Mouse (Mus musculus): ENCODE measurements around the gene Gpr161. TPM values are rescaled to one million over a fixed set of nuclear protein-coding genes. Genes with fewer than 3 reads are reported as not detected.

Gpr161 gene
- polyA plus RNA-seq (2015; fragmentation: Nextera tagmentation; extraction: Ambion mirVana): 0.55 and 0.59 TPM in 2 replicates

DNA sequence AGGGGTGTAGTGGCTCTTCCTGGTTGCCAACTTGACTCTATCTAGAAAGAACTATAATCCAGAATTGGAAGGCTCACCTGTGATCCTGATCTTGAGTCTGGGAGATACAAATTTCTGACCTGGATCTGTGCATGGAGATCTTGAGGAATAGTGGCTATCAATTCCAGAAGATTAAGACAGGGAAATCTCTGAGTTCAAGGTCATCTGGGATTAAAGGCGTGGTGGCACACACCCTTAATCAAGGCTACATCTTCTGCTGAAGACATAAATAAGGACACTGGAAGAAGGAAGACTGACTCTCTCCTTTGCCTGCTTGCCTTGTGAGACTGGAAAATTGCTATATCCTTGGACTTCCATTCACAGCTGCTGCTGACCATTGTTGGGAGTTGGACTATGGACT, at the start of gene Gpr161:
TSS of gene Gpr161 (plus strand) at position 301 of the 400 bp plus-strand sequence.
- Histone ChIP-seq H3K27me3 (ENCODE audit: control insufficient read depth, insufficient read depth, low read length) (no peaks in the 10 kb centered on the region), H3K9ac (ENCODE audit: low read length) (no peak within 1 kb of the TSS), H3K9me3 (replicated peaks; ENCODE audit: control insufficient read depth, low read length) (no peaks in the 10 kb centered on the region), H3K4me3 (ENCODE audit: low read length) (no peak within 1 kb of the TSS), H3K4me1 (ENCODE audit: control insufficient read depth, insufficient read depth, low read length) (no peaks in the 10 kb centered on the region), H3K27ac (ENCODE audit: low read length) (no peak within 1 kb of the TSS), H3K36me3 (ENCODE audit: control insufficient read depth, insufficient read depth) (no peaks in the 10 kb centered on the region), H3K4me2 (ENCODE audit: low read depth, low read length) (no peak within 1 kb of the TSS)
- ATAC-seq (replicated peaks; ENCODE audit: extremely low read depth, insufficient read depth, low FRiP score): no peak
- 100% methylated on average over 1 of the region's 1 CpGs for WGBS

DNA sequence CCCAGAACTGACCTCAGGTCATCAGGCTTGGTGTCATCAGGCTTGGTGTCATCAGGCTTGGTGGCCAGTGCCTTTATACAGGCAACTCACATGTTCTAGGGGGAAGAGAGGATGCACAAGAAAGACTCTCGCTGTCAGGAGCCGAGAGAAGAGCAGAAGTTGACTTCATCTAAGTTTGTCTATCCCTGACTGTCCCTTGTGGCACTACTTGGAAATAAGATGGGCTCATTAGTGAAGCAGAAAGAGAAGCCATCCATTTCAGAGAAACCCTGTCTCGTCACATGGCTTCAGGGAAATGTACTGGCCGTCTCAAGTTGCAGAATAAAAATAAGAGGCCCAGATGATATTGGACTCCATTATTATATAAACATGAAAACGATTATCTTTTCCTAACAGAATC, 49.0 kb upstream of the Gpr161 start:
- Histone ChIP-seq H3K4me1 (ENCODE audit: control insufficient read depth, insufficient read depth, low read length) (no peaks in the 10 kb centered on the region), H3K27ac (ENCODE audit: low read length) (no peak overlapping the region), H3K4me2 (ENCODE audit: low read depth, low read length) (no peak overlapping the region), H3K9ac (ENCODE audit: low read length) (no peak overlapping the region), H3K36me3 (ENCODE audit: control insufficient read depth, insufficient read depth) (no peaks in the 10 kb centered on the region), H3K4me3 (ENCODE audit: low read length) (no peak overlapping the region), H3K9me3 (replicated peaks; ENCODE audit: control insufficient read depth, low read length) (no peaks in the 10 kb centered on the region), H3K27me3 (ENCODE audit: control insufficient read depth, insufficient read depth, low read length) (no peaks in the 10 kb centered on the region)
- 72% methylated on average over 5 of the region's 5 CpGs for WGBS
- no peak for ATAC-seq (replicated peaks; ENCODE audit: extremely low read depth, insufficient read depth, low FRiP score)

DNA sequence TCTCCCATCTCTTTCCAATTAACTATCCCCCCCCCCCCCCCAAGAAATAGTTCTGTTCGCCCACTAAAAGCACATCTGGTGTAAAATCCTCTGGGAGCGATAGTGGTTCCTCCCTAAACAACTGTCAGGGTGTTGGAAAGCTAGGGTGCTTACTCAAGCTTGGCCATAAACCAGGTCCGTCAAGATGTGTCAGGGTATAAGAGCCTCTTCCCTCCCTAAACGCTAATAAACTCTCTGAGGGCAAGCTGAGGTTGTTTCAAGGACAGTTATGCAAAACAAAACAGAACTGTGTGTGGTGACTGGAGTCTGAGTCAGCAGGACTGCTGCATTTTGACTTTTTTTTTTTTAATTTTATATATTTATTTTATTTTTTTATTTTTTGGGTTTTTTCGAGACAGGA, 48.5 kb upstream of the Gpr161 start:
- H3K27ac ChIP-seq (ENCODE audit: low read length): no peak overlapping the region
- no peaks in the 10 kb centered on the region for H3K4me1 ChIP-seq (ENCODE audit: control insufficient read depth, insufficient read depth, low read length)
- H3K9ac ChIP-seq (ENCODE audit: low read length): no peak overlapping the region
- H3K4me2 ChIP-seq (ENCODE audit: low read depth, low read length): no peak overlapping the region
- H3K4me3 ChIP-seq (ENCODE audit: low read length): no peak overlapping the region
- WGBS: 65% methylated on average over 5 of the region's 5 CpGs
- H3K9me3 ChIP-seq (replicated peaks; ENCODE audit: control insufficient read depth, low read length): no peaks in the 10 kb centered on the region
- H3K36me3 ChIP-seq (ENCODE audit: control insufficient read depth, insufficient read depth): no peaks in the 10 kb centered on the region
- ATAC-seq (replicated peaks; ENCODE audit: extremely low read depth, insufficient read depth, low FRiP score): no peak
- H3K27me3 ChIP-seq (ENCODE audit: control insufficient read depth, insufficient read depth, low read length): no peaks in the 10 kb centered on the region

- WGBS: 86% methylated on average over 3 of the region's 3 CpGs
- ATAC-seq (replicated peaks; ENCODE audit: extremely low read depth, insufficient read depth, low FRiP score): no peak
- no peaks in the 10 kb centered on the region for H3K27me3 ChIP-seq (ENCODE audit: control insufficient read depth, insufficient read depth, low read length)
- no peaks in the 10 kb centered on the region for H3K36me3 ChIP-seq (ENCODE audit: control insufficient read depth, insufficient read depth)
- no peak overlapping the region for H3K9ac ChIP-seq (ENCODE audit: low read length)
- H3K27ac ChIP-seq (ENCODE audit: low read length): no peak overlapping the region
- no peaks in the 10 kb centered on the region for H3K9me3 ChIP-seq (replicated peaks; ENCODE audit: control insufficient read depth, low read length)
- H3K4me2 ChIP-seq (ENCODE audit: low read depth, low read length): no peak overlapping the region
- H3K4me3 ChIP-seq (ENCODE audit: low read length): no peak overlapping the region
- no peaks in the 10 kb centered on the region for H3K4me1 ChIP-seq (ENCODE audit: control insufficient read depth, insufficient read depth, low read length)
These were observed 47.8 kb upstream of the Gpr161 start for GRCm38 (mm10) chr1:165247788-165248187.

DNA sequence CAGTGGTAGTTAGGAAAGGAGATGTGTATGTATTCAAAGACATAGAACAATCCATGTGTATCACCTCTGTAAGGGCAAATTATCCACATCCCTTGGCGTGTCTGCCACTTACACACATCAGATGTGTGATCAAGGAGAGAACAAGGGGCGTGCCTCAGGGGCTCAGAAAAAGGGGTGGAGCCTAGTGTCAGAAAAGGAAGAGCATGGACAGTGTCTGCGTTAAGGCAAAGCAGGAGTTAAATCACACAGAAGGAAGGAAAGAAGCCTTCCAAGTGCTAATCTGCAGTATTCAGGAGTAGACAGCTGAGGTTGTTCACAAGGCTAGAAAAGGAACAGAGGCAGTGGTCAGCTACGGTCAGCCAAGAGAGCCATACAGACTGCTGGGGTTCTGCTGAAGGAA, 46.7 kb upstream of the Gpr161 start:
- no peak overlapping the region for H3K4me3 ChIP-seq (ENCODE audit: low read length)
- H3K27me3 ChIP-seq (ENCODE audit: control insufficient read depth, insufficient read depth, low read length): no peaks in the 10 kb centered on the region
- 42% methylated on average over 4 of the region's 4 CpGs for WGBS
- H3K9me3 ChIP-seq (replicated peaks; ENCODE audit: control insufficient read depth, low read length): no peaks in the 10 kb centered on the region
- no peak overlapping the region for H3K9ac ChIP-seq (ENCODE audit: low read length)
- no peak overlapping the region for H3K4me2 ChIP-seq (ENCODE audit: low read depth, low read length)
- no peak overlapping the region for H3K27ac ChIP-seq (ENCODE audit: low read length)
- ATAC-seq (replicated peaks; ENCODE audit: extremely low read depth, insufficient read depth, low FRiP score): no peak
- H3K36me3 ChIP-seq (ENCODE audit: control insufficient read depth, insufficient read depth): no peaks in the 10 kb centered on the region
- no peaks in the 10 kb centered on the region for H3K4me1 ChIP-seq (ENCODE audit: control insufficient read depth, insufficient read depth, low read length)

DNA sequence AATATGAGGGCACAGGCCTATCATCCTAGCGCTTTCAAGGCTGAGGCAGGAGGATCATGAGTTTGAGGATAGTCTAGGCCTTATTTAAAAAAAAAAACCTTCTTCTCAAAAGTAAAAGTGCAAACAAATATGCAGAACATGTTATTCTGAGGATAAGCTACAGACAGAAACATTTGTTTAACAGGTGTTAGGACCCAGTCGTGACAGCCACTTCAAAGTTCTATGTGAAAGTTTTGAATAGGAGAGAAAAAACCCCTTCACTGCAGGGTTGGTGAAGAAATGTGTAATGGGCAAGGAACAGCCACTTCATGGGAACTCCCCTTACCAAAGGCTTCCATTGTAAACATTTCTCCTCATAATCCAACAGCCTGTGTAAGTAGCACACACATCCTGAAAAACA, 45.0 kb upstream of the Gpr161 start:
- ATAC-seq (replicated peaks; ENCODE audit: extremely low read depth, insufficient read depth, low FRiP score): no peak
- H3K4me2 ChIP-seq (ENCODE audit: low read depth, low read length): no peak overlapping the region
- 77% methylated on average over 2 of the region's 2 CpGs for WGBS
- H3K27ac ChIP-seq (ENCODE audit: low read length): no peak overlapping the region
- no peaks in the 10 kb centered on the region for H3K9me3 ChIP-seq (replicated peaks; ENCODE audit: control insufficient read depth, low read length)
- H3K36me3 ChIP-seq (ENCODE audit: control insufficient read depth, insufficient read depth): no peaks in the 10 kb centered on the region
- H3K9ac ChIP-seq (ENCODE audit: low read length): no peak overlapping the region
- H3K27me3 ChIP-seq (ENCODE audit: control insufficient read depth, insufficient read depth, low read length): no peaks in the 10 kb centered on the region
- H3K4me3 ChIP-seq (ENCODE audit: low read length): no peak overlapping the region
- H3K4me1 ChIP-seq (ENCODE audit: control insufficient read depth, insufficient read depth, low read length): no peaks in the 10 kb centered on the region

GRCm38 (mm10) chr1:165252027-165252671, 43.4 kb upstream of the Gpr161 start:
- peak overlapping the region; percentile 16; the same call in 1 of the 2 replicates for H3K9ac ChIP-seq (ENCODE audit: low read length)
- H3K4me1 ChIP-seq (ENCODE audit: control insufficient read depth, insufficient read depth, low read length): no peaks in the 10 kb centered on the region
- no peaks in the 10 kb centered on the region for H3K36me3 ChIP-seq (ENCODE audit: control insufficient read depth, insufficient read depth)
- no peak overlapping the region for H3K27ac ChIP-seq (ENCODE audit: low read length)
- ATAC-seq (replicated peaks; ENCODE audit: extremely low read depth, insufficient read depth, low FRiP score): no peak
- H3K9me3 ChIP-seq (replicated peaks; ENCODE audit: control insufficient read depth, low read length): no peaks in the 10 kb centered on the region
- peak overlapping the region; percentile 55 for H3K4me2 ChIP-seq (ENCODE audit: low read depth, low read length)
- no peaks in the 10 kb centered on the region for H3K27me3 ChIP-seq (ENCODE audit: control insufficient read depth, insufficient read depth, low read length)
- WGBS: 28% methylated on average over 11 of the region's 11 CpGs
- H3K4me3 ChIP-seq (ENCODE audit: low read length): peak overlapping the region; percentile 31

DNA sequence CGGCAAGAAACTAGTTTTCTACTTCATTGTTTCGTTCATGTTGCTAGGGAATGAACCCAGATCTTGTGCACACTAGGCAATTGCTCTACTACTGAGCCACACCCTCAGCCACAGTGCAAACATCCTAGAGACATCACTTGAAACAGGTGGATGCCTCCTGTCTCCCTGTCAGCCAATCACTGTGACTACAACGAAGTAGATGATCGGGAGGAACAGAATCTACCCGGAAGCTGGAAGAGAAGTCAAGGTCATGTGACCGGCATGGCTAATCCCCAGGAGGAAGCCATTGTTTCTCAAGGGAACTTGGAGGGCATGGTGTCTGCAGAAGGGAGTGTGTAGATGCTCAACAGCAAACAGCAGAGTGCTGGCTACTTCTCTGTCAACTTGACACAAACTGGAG, 20.6 kb upstream of the Gpr161 start:
- H3K9me3 ChIP-seq (replicated peaks; ENCODE audit: control insufficient read depth, low read length): no peaks in the 10 kb centered on the region
- H3K4me1 ChIP-seq (ENCODE audit: control insufficient read depth, insufficient read depth, low read length): no peaks in the 10 kb centered on the region
- no peak for ATAC-seq (replicated peaks; ENCODE audit: extremely low read depth, insufficient read depth, low FRiP score)
- no peak overlapping the region for H3K4me2 ChIP-seq (ENCODE audit: low read depth, low read length)
- 85% methylated on average over 6 of the region's 6 CpGs for WGBS
- H3K36me3 ChIP-seq (ENCODE audit: control insufficient read depth, insufficient read depth): no peaks in the 10 kb centered on the region
- no peak overlapping the region for H3K9ac ChIP-seq (ENCODE audit: low read length)
- H3K27me3 ChIP-seq (ENCODE audit: control insufficient read depth, insufficient read depth, low read length): no peaks in the 10 kb centered on the region
- no peak overlapping the region for H3K27ac ChIP-seq (ENCODE audit: low read length)
- no peak overlapping the region for H3K4me3 ChIP-seq (ENCODE audit: low read length)

- Histone ChIP-seq H3K9me3 (replicated peaks; ENCODE audit: control insufficient read depth, low read length) (no peaks in the 10 kb centered on the region), H3K36me3 (ENCODE audit: control insufficient read depth, insufficient read depth) (no peaks in the 10 kb centered on the region), H3K9ac (ENCODE audit: low read length) (peak overlapping the region; percentile 85; the same call in 1 of the 2 replicates), H3K27ac (ENCODE audit: low read length) (no peak overlapping the region), H3K27me3 (ENCODE audit: control insufficient read depth, insufficient read depth, low read length) (no peaks in the 10 kb centered on the region), H3K4me3 (ENCODE audit: low read length) (no peak overlapping the region), H3K4me1 (ENCODE audit: control insufficient read depth, insufficient read depth, low read length) (peaks cover 8% of the 10 kb centered on the region), H3K4me2 (ENCODE audit: low read depth, low read length) (peak overlapping the region; percentile 81)
- no peak for ATAC-seq (replicated peaks; ENCODE audit: extremely low read depth, insufficient read depth, low FRiP score)
- WGBS: 75% methylated on average over 10 of the region's 10 CpGs
These were observed 14.8 kb upstream of the Gpr161 start for GRCm38 (mm10) chr1:165280741-165281140.

All from heart, embryonic 16.5 days (tissue).